Mouse (Mus musculus) E14TG2a.4 (cell line): ENCODE data around the gene Mex3d.

Source experiments
- CTCF ChIP-seq: conservative IDR thresholded peaks from 2 replicates; pipeline ENCODE4 v1.5.1; 2014; ENCODE audit warnings: low read length
- POU5F1 ChIP-seq: IDR thresholded peaks from 2 replicates; pipeline ENCODE4 v1.6.1; 2014; ENCODE audit warnings: low read length, borderline replicate concordance

GRCm38 (mm10) chr10:80350292-80350691 is 37.2 kb downstream of the Mex3d start:
- TF ChIP-seq CTCF (peak; percentile 95), POU5F1 (no peak)
